In genomic region chr16:93682689-93683507, GRCm38 (mm10) we compare ENCODE assay signal across 8 mouse cellular contexts. TPM values are rescaled to one million over a fixed set of nuclear protein-coding genes. Genes with fewer than 3 reads are reported as not detected.
DNase-seq lines count a peak whose midpoint lies in the region; ATAC-seq and TF ChIP-seq lines count a peak whose summit lies in the region.

Cbr3 (plus strand) TSS chr16:93683215.

- peak; percentile 80 for ATAC-seq in hindbrain, postnatal 0 days
- peak; percentile 73 for ATAC-seq in megakaryocyte, adult 5-6 weeks (ENCODE audit: poor library complexity, severe bottlenecking)

- peak within 1 kb of the TSS; percentile 46 for H3K9ac ChIP-seq in hindbrain, postnatal 0 days (replicated peaks; ENCODE audit: low read length)

- peak; percentile 65 for DNase-seq in WW6 (ENCODE audit: low read depth, low spot score)
- DNase-seq in gastrocnemius, postnatal 10 days, result peak; percentile 75
- DNase-seq in hindbrain, postnatal 0 days (ENCODE audit: low spot score), result peak; percentile 59
- DNase-seq in left cerebral cortex, adult 9 months (ENCODE audit: low spot score in 2 of 2), result peak; percentile 66 to 82
- peak; percentile 76 to 80 for DNase-seq in right cerebral cortex, postnatal 10 days (ENCODE audit: low spot score in 2 of 2)
- DNase-seq in urinary bladder, postnatal 10 days (ENCODE audit: low spot score), result peak; percentile 23

- no peaks in the 10 kb centered on the region for H3K36me3 ChIP-seq in hindbrain, postnatal 0 days (ENCODE audit: insufficient read depth, low read length)

- peaks cover 20% of the 10 kb centered on the region; the same call in 1 of the 2 replicates for H3K27me3 ChIP-seq in hindbrain, postnatal 0 days (ENCODE audit: insufficient read depth, low read length)

- peak within 1 kb of the TSS; percentile 78 for H3K4me2 ChIP-seq in hindbrain, postnatal 0 days (ENCODE audit: low read depth, low read length)

- H3K9me3 ChIP-seq in hindbrain, postnatal 0 days (ENCODE audit: low read length), result no peaks in the 10 kb centered on the region

- no peak for TF ChIP-seq POLR2A in cortical plate, adult 2 months (IDR thresholded peaks at IDR 0.05; ENCODE audit: extremely low read depth, insufficient read depth, low read length)

- peak; percentile 43 for TF ChIP-seq CTCF in cortical plate, adult 2 months (IDR thresholded peaks at IDR 0.05; ENCODE audit: extremely low read depth, insufficient read depth, low read length)
- TF ChIP-seq CTCF in hindbrain, postnatal 0 days (IDR thresholded peaks at IDR 0.05; ENCODE audit: low read depth), result peak; percentile 58

- peak within 1 kb of the TSS; percentile 67 for H3K27ac ChIP-seq in cortical plate, adult 2 months (ENCODE audit: insufficient read depth, low read length)
- no peak within 1 kb of the TSS for H3K27ac ChIP-seq in hindbrain, postnatal 0 days

- WGBS in hindbrain, postnatal 0 days, result 1% methylated on average over 63 of the region's 63 CpGs

- H3K4me1 ChIP-seq in cortical plate, adult 2 months (ENCODE audit: control insufficient read depth, insufficient read depth, low read length), result 0 out of 2 replicates have a peak, but pooled peaks cover 2% of the 10 kb centered on the region
- peaks cover 7% of the 10 kb centered on the region; the same call in 1 of the 2 replicates for H3K4me1 ChIP-seq in hindbrain, postnatal 0 days (ENCODE audit: insufficient read depth, low read length)

- peak within 1 kb of the TSS; percentile 89 for H3K4me3 ChIP-seq in cortical plate, adult 2 months (ENCODE audit: insufficient read depth, low read length)
- H3K4me3 ChIP-seq in hindbrain, postnatal 0 days (ENCODE audit: low read length), result peak within 1 kb of the TSS; percentile 44

RNA-seq across cellular contexts. Expression of gene Cbr3, which starts in this region (rescaled TPM):
- polyA plus RNA-seq in cortical plate, adult 2 months (2012; rRNA removed), result 18.5 and 22.1 TPM in 2 replicates
- 1 to 10 TPM; 3.5 to 6.3 TPM for total RNA-seq in gastrocnemius, postnatal 10 days (2021)
- 0.58 and 5.1 TPM in 2 replicates for total RNA-seq in hindbrain, postnatal 0 days (2014; rRNA removed)
- polyA plus RNA-seq in hindbrain, postnatal 0 days (2015; fragmentation: Nextera tagmentation; extraction: Ambion mirVana), result 4.8 and 5.4 TPM in 2 replicates
- total RNA-seq in megakaryocyte, adult 5-6 weeks (2015), result 0.83 and 1.8 TPM in 2 replicates
- 0.73 and 1.3 TPM in 2 replicates for total RNA-seq in megakaryocyte, adult 5-6 weeks (2017)

Comparison
In these comparisons a context has a peak if more than half of its experiments do, and no peak if none do; other contexts are left out.
1. DNase-seq: peak in every context shown above with its lines; median percentile 78 in right cerebral cortex, postnatal 10 days; 75 in gastrocnemius, postnatal 10 days; 74 in left cerebral cortex, adult 9 months; 65 in WW6; 59 in hindbrain, postnatal 0 days; 23 in urinary bladder, postnatal 10 days.